Mouse (Mus musculus) brain, adult 2 months (tissue): ENCODE measurements at regions not wholly inside any gene's neighbourhood (a gene's known extent, or its start where the extent isn't known, plus 50 kb on each side); places are given as distances from the start of the nearest gene placed in this dataset.
A peak's percentile ranks its signal among the peaks of the same experiment; 100 is the strongest.

ENCODE experiments used
- DNase-seq: peaks from one replicate; pipeline ENCODE4 v3.0.0; 2011; ENCODE audit warnings: low read depth, low spot score

DNA sequence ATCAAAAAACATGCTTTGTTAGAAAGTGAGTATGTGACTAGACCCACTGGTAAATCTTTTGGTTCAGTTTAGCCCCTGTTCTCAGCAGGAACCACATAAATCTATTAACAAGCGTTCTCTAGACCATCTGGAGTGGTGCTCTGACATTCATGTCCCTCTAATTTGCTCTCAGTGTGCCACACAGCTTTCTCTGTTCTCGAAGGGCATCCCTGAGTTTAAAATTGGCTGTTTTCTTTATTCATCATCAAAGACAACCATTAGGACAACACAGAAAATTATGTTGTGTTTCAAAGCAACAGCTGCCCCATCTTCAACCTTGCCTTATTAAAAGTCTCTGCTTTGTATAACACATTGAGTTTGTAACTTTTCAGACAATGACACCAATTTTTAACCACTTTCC is 1124.1 kb downstream of the Stim2 start:
- DNase-seq, result peak; percentile 22

DNA sequence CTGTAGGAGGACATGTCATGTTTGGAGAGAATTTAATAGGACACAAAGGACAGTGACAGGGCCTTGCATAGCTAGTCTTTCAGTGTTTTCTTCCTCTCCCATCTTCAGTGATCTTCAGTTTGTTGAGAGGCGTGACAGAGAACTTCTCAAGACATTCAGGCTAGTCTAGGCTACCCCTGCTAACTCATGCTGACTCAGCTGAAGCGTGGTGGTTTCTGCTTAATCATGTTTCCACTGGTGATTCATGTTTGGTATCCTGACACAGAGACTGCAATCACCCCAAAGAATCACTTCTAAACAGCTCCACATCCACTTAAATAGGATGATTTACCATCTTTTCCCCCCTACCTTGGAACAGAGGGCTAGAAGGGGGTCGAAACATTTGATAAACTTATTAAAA is 1136.0 kb downstream of the Stim2 start:
- DNase-seq, result no peak

DNA sequence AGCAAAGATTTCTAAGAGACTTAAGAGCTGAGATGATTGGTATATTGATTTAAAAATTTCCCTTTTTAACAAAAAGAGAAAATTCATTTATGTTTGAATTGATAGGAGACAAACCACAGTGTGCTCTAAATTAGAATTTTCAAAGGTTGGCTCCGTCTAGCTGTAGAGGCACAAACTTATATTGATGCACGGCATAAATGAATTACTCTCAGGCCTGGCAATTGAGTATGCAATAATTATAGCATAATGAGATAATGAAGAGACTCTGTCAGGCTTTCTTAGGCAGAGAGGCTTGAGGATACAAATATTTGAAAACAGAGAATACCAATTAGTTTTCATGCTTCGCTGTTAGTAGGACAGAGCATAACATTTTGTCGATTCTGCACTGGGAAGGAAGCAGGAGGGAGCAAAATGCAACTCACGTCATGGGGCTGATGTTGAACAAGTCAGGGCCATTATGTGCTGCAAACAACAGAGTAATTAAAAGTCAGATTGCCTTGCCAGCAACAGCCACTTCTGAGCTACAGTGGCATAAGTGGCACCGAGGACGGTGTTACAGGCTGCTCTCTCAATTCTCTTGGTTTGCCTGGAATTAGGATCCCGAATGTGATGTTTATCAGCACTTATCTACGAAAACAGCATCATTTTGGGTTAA is 1137.1 kb downstream of the Stim2 start:
- DNase-seq, result no peak

DNA sequence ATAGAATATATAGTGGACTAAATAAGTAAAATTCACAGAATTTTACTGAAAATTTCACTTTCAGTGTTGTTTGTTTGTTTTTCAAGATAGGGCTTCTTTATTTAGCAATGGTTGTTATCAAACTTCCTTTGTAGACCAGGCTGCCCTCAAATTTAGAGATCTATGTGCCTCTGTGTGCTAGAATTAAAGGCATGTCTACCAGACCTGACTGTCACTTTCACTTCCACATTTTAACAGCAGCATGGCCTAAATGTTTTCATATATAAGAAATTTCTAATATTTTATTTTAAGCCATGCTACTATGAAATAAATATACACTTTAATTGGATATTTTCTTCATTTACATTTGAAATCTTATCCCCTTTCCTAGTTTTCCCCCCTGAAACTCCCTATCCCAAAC is 1140.5 kb downstream of the Stim2 start:
- DNase-seq, result no peak

DNA sequence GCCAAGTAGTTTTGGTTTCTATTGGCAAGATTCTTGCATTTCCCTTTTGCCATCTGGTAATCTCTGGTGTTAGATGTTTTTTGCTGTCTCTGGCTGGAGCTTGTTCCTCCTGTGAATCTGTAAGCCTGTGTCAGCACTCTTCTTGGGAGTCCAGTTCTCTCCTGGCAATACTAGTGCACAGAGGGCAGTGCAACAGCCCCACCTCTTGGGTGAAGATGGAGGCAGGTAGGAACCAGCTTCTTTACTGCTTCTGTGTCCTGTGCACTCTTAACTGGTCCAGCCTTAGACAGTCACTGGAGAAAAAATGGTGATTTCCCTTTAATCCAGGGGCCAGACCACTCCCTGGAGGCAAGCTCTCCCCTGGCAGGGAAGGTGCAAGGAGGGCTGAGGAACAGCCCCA is 1149.1 kb downstream of the Stim2 start:
- no peak for DNase-seq

DNA sequence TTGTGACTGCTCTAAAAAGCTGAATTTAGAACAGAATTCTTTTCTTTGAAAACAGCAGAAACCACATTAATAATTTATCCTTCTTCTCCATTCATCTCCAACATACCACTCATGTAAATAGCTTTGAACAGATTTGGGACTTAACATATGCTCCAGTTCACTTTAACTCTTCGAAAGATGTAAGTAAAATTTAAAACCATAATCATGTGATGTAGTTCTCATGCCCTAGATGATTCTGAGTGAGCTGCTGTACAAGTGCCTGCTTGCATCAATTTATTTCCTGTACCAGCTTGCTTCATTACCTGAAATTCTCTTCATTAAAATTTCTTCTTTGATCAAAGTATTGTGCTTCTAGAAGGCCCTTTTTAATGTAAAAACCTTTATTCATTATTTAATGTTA is 1176.5 kb downstream of the Stim2 start:
- peak; percentile 0 for DNase-seq
